Mouse (Mus musculus) lung, postnatal 0 days (tissue): ENCODE data around the gene Ap4b1.

Experiments used
- CTCF ChIP-seq: IDR thresholded peaks from 2 replicates; pipeline ENCODE4 v1.5.1; 2016; ENCODE audit warnings: antibody characterized with exemption, mild to moderate bottlenecking
- EP300 ChIP-seq: IDR thresholded peaks from 2 replicates; pipeline ENCODE4 v1.6.1; 2016; ENCODE audit warnings: antibody characterized with exemption, mild to moderate bottlenecking, control low read depth

GRCm38 (mm10) chr3:103852565-103853299, 43.4 kb downstream of the Ap4b1 start:
- peak; percentile 72 for TF ChIP-seq CTCF
- TF ChIP-seq EP300, result no peak
